Mouse (Mus musculus) ovary, postnatal 10 days (tissue): ENCODE results near the gene Wfdc18.

Source experiments
- DNase-seq: peaks from one replicate; pipeline ENCODE4 v3.0.0; 2022; ENCODE audit warnings: low spot score

Wfdc18 gene

GRCm38 (mm10) chr11:83708715-83709114, at the start of gene Wfdc18:
TSS of gene Wfdc18 (plus strand) at chr11:83709015.
- no peak for DNase-seq

- DNase-seq: no peak
Observed at GRCm38 (mm10) chr11:83662204-83662603, 46.6 kb upstream of the Wfdc18 start, which contains the start of gene Ccl4. TSS of gene Ccl4 (plus strand) at chr11:83662584.

DNA sequence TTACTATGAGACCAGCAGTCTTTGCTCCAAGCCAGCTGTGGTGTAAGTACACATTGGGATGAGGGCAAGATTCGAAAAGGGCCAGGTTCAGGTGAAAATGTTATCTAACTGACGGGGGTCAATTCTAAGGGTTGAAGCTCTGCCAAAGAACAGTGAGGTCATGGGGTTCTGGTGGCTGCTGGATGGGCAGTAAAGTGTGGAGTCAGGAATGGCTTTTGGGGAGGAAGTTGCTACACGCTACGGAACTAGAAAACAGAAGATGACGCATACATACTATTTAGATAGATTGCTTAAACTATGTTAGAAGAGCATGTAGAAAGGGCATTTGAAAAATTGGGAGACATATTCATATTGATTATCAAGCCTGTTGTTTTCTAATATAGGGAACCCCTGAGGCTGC, 45.3 kb upstream of the Wfdc18 start:
- no peak for DNase-seq

- no peak for DNase-seq
Observed at GRCm38 (mm10) chr11:83671743-83672142, 37.1 kb upstream of the Wfdc18 start.

GRCm38 (mm10) chr11:83675665-83676064, 33.1 kb upstream of the Wfdc18 start:
- DNase-seq: no peak

- no peak for DNase-seq
Observed at GRCm38 (mm10) chr11:83689918-83690317, 18.9 kb upstream of the Wfdc18 start.

- no peak for DNase-seq
Observed at GRCm38 (mm10) chr11:83692008-83692407, 16.8 kb upstream of the Wfdc18 start.

- DNase-seq: no peak
Observed at GRCm38 (mm10) chr11:83703705-83704104, 5.1 kb upstream of the Wfdc18 start, which contains the start of gene Wfdc17. TSS of gene Wfdc17 (plus strand) at chr11:83703991.

GRCm38 (mm10) chr11:83709683-83710082, 868 bp downstream of the Wfdc18 start:
- no peak for DNase-seq

DNA sequence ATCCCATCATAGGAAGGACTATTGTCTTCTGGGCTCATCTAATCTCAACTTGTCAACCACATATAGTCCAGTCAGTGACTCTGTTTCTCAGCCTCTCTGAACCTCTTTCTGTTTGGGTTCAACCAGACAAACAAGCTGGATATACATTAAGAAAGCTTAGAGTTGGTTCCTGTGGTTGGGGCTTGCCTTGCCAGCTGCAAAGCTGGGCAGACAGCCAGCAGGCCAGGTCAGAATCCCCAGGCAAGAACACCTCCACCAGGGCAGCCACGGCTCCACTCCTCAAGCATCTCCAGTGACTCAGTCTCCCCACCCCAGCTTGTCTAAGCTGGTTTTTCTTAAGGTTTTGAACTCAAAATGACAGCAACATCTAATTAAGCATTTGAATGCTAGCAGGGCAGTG, 3.9 kb downstream of the Wfdc18 start:
- no peak for DNase-seq

- DNase-seq: no peak
Observed at GRCm38 (mm10) chr11:83713925-83714324, 5.1 kb downstream of the Wfdc18 start.

DNA sequence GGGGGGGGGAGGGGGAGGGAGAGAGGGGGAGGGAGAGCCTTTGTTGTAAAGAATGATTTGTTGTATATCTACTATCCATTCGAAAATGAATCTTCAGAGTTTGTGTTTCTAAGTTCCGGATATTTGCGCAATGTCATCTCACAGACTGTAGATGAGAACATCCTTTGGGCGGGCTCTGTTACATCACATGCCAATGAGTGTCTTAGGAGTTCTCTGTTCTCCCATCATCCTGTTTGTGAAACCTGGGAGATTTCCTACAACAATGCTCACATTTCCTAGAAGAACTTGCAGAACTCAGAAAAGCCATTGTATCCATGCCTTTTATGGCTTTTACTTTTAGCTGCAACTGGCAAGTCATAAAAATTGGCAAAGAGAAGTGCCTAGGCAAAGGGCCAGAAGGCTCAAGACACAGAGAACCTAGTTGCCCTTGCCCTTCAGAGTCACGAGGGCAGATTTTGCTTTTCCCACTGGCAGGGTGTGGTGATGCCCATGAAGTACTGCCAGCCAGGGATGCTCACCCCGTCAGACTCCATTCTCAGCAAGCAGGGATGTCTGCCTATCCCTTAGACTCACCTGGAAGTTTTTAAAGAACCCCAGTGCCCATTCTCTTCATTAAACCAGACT, 8.3 kb downstream of the Wfdc18 start:
- DNase-seq: no peak

GRCm38 (mm10) chr11:83720766-83721165, 12.0 kb downstream of the Wfdc18 start:
- no peak for DNase-seq

DNA sequence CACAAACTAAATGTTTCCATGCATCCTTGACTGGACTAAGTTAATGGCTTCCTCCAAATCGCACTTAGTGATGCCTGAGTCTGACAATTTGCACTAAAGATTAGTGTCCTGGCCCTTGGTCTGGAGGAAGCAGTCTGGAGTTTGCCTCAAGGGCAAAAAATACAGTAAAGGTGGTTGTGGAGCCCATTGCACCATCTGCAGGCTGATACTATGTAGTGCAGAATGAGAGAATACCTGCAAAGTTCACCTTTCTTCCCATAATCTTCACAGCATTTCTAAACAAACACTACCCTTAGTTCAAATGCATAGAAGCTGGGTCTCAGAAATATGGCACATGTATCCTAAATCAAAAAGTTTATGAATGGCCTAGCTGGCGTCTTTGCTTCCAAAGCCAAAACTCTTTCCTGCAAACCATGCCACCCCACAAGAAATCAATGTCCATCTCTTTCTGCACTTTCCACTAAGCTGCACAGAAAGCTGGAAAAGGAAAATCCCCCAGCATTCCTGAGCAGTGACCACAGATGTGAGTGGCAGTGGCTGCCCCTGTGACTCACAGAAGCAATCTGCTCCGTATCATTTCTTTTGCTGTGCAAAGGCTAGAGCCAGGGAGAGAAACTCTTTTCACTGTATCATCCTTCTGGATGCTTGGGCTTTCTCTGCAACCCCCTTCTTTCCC, 20.1 kb downstream of the Wfdc18 start:
- no peak for DNase-seq

DNA sequence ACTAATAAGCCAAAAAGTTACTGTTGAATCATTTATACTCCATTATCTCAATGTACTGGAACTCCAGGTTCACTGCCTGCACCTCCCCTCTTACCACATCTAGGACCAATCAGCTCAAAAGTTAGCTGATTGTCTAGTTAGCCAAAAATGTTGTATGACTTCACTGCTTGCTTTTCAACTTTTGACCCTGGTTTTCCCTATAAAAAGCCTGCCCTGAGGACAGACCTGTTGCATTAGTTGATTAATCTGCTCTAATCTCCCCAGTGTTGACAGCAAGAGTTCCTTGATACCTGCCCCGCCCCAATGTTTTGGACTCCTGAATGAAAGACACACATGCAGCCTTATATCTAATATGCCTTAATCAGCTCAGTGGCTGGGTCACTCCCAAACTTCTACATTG, 22.3 kb downstream of the Wfdc18 start:
- no peak for DNase-seq

GRCm38 (mm10) chr11:83733071-83733640, 24.3 kb downstream of the Wfdc18 start:
- DNase-seq: no peak

- DNase-seq: no peak
Observed at GRCm38 (mm10) chr11:83734215-83734614, 25.4 kb downstream of the Wfdc18 start.

DNA sequence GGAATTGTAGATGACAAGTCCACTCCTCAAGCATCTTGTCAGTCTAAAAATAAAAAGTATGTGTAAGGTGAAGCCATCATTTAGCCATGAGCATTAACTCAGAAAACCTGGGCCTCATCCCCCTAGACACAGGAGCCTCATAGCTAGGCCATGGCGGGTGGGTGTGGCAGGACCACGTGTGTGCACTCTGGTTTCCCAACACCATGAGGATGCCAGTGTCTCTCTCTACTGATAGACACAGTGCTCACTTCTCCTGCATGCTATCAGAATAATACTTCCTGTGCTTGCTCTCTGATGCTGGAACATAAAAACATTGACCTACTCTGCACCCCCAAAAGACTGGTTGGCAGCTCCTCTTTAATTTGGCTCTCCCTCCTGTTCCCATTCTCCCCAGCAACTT, 27.1 kb downstream of the Wfdc18 start:
- no peak for DNase-seq

- DNase-seq: no peak
Observed at GRCm38 (mm10) chr11:83737109-83737558, 28.3 kb downstream of the Wfdc18 start.

DNA sequence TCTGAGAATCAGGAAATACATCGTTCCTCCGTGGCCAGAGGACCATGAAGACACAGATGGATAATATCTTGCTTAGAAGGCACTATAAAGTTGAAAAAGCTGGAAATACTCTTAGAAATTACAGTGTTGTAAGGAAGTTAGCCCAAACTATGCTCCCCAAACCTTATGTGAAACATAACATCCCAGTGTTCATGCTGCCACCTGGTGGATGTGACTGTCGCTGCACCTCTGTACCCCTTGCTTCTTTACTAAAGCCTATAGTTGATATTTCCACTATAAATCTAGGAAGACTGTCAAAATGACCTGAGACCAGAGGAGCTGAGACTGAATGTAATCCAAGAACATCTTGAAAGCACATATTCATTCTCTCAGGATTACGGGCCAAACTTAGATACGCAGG, 30.4 kb downstream of the Wfdc18 start:
- DNase-seq: peak; percentile 57

GRCm38 (mm10) chr11:83740443-83740991, 31.7 kb downstream of the Wfdc18 start:
- DNase-seq: no peak

DNA sequence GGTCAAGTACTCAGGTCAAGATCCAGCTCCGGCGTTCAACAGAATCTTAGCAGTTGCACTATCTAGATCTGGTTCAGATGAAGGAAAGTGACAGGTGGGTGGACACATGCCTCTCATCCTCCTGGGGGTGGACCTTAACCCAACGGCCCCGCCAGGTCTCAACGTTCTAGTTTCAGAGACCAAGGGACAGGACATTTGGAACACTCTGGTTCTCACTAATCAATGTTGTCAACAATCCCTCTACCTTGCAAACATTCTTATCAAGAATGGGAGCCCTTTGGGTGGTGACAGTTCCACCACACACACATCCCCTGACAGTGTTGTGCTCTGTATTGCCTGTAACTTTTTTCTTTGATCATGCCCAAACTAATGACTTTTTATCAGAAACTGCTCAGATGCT, 33.0 kb downstream of the Wfdc18 start:
- no peak for DNase-seq

GRCm38 (mm10) chr11:83742731-83743355, 34.0 kb downstream of the Wfdc18 start:
- no peak for DNase-seq
